Mouse (Mus musculus): ENCODE data around the gene Zfp960. TPM values are rescaled to one million over a fixed set of nuclear protein-coding genes. Genes with fewer than 3 reads are reported as not detected.
"Not testable (repeated sequence)": the region's sequence is repeated elsewhere in the genome, so short reads cannot be mapped to it uniquely, and the experiment has no call there.

Zfp960 gene
- total RNA-seq (2021): 1 to 10 TPM; 4.0 to 6.6 TPM
- long read RNA-seq, experiment 1, partial matches to known transcripts: 0 of 1 reads
- long read RNA-seq, experiment 1, other reads (novel, unspliced or antisense): 0 of 1 reads
- long read RNA-seq, experiment 2: 0 reads

DNA sequence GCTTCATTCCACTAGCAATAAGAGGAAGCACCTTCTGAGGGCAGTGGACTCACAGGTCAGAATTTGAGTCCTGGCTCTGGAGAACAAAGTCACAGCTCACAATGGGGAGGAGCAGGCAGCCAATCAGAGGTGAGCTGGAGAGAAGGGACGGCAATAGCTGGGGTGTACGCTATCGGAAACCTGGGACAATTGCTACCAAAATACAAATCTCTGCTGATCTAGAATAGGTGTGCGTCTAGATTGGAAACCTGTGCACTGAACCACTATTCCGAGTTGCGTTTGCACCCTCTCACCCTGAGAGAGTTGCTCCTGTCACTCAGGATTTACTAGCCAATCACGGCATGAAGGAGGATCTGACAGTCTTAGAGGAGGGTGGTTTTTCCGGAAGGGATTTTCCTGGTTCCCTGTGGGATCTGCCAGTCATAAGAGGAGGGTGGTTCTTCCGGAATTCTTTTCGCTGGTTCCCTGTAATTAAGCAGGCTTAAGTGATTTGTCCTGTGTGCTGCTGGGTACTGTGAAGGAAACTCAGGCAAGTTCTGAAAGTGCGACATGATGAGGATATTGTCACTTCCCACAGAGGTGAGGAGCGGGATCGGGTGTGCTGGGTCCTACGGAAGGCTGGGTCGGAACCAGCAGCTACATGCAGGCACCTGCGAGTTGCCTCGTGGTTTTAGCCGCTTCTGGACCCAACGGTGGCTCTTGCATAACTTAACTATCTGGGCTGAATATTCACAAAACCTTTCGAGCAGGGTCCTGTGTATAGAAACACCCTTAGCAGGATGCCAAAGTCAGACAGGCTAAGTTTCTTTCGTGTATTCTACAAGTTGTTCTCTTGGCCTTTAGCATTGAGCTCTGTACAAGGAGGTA lies at the start of gene Zfp960:
Gene Zfp960 (plus strand): TSS at position 486 of the 867 bp plus-strand sequence.
- peak; percentile 66 to 75 for DNase-seq (ENCODE audit: low spot score in 2 of 2)

DNA sequence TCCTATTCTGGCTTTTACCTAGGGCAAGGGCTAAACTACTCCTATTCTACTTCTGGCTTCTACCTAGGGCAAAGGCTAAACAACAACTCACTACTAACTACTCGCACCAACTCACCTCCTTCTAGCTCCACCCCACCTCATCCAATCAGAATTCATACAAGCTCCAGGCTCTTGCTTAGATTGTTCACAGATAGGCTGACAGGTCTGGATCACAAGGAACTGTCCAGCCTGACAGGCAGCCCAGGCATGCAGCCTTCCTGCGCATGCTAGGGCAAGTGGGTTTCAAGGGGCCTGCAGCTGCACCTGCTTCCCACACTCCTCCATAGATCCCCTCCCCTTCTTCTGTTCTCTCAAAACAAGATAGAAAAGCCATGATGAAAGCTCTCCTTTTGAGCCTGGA lies 45.8 kb upstream of the Zfp960 start:
- DNase-seq (ENCODE audit: low spot score in 2 of 2): not testable (repeated sequence)

GRCm38 (mm10) chr17:17059566-17059965 lies 4.3 kb upstream of the Zfp960 start:
- not testable (repeated sequence) for DNase-seq (ENCODE audit: low spot score in 2 of 2)

- DNase-seq (ENCODE audit: low spot score in 2 of 2): not testable (repeated sequence)
Measured at GRCm38 (mm10) chr17:17120830-17121502, 57.1 kb downstream of the Zfp960 start, which contains the start of gene Zfp97. Zfp97 (plus strand) TSS chr17:17121415.

Other genes starting within 250 kb of the Zfp960 start
- 1 to 10 TPM; 3.2 to 4.1 TPM for gene Zfp97, start 57.3 kb downstream of the Zfp960 start, total RNA-seq (2021)